Mouse (Mus musculus) lung, adult 2 months (tissue): ENCODE results near the gene Clcn2. TPM values are rescaled to one million over a fixed set of nuclear protein-coding genes. Genes with fewer than 3 reads are reported as not detected.

Source experiments
- DNase-seq: peaks from one replicate; pipeline ENCODE4 v3.0.0; 2022
- H3K4me1 ChIP-seq: fragments of 200-500 bp; 2 replicates; pipeline ENCODE4 v1.6.1; 2011; ENCODE audit warnings: low read length; ENCODE audit not compliant: control insufficient read depth, insufficient read depth
- H3K4me3 ChIP-seq: fragments of 200-500 bp; replicated peaks from 2 replicates; pipeline ENCODE3; 2011; ENCODE audit warnings: low read depth, mild to moderate bottlenecking, control low read depth, low read length; ENCODE audit errors: extremely low read depth
- CTCF ChIP-seq: fragments of 200-500 bp; IDR thresholded peaks from 2 replicates; pipeline ENCODE4 v1.5.1; 2011; ENCODE audit warnings: mild to moderate bottlenecking, low read length, control low read depth; ENCODE audit not compliant: insufficient read depth
- POLR2A ChIP-seq: fragments of 200-500 bp; IDR thresholded peaks from 2 replicates; pipeline ENCODE4 v1.6.1; 2011; ENCODE audit warnings: low read depth, mild to moderate bottlenecking, control low read depth, low read length, borderline replicate concordance; ENCODE audit errors: extremely low read depth
- WGBS: fragments of 180-500 bp; shearing (Covaris S2); methylation state at CpG from one replicate; pipeline ENCODE4 v1.1.7; 2018; 5-methylcytosine and 5-hydroxymethylcytosine counted together
- polyA plus RNA-seq: library from polyadenylated mRNA; depleted of rRNA; stranded (reverse); fragments of >200 nt; gene quantifications from 2 replicates; pipeline ENCODE4 v1.2.3, GENCODE M21; 2012; rRNA removed

Gene Clcn2
- polyA plus RNA-seq, 1 experiment = 8.1 TPM

- DNase-seq = no peak
- WGBS = 81% methylated on average over 4 of the region's 4 CpGs
- Histone ChIP-seq H3K4me3 (no peak overlapping the region), H3K4me1 (no peaks in the 10 kb centered on the region)
- TF ChIP-seq POLR2A = no peak
- no peak for TF ChIP-seq CTCF
These were observed 59.9 kb downstream of the Clcn2 start for GRCm38 (mm10) chr16:20657661-20658060.

- WGBS = 43% methylated on average over 2 of the region's 2 CpGs
- DNase-seq = no peak
- no peak for TF ChIP-seq POLR2A
- Histone ChIP-seq H3K4me1 (no peaks in the 10 kb centered on the region; the same call in none of the 2 replicates), H3K4me3 (no peak overlapping the region)
These were observed 64.2 kb downstream of the Clcn2 start for GRCm38 (mm10) chr16:20653315-20653714.

Other genes starting within 250 kb of the Clcn2 start
- gene Eif2b5, start 218.9 kb downstream of the Clcn2 start, polyA plus RNA-seq = 20.9 and 24.7 TPM in 2 replicates
- 35.9 and 44.0 TPM in 2 replicates for gene Dvl3, start 200.8 kb downstream of the Clcn2 start, polyA plus RNA-seq
- 339 and 440 TPM in 2 replicates for gene Ap2m1, start 182.3 kb downstream of the Clcn2 start, polyA plus RNA-seq
- gene Abcf3, start 169.2 kb downstream of the Clcn2 start, polyA plus RNA-seq = 32.0 and 50.5 TPM in 2 replicates
- gene Vwa5b2, start 128.3 kb downstream of the Clcn2 start, polyA plus RNA-seq = 0.10 and 0.34 TPM in 2 replicates
- gene Eef1akmt4, start 106.2 kb downstream of the Clcn2 start, polyA plus RNA-seq = 7.6 and 8.3 TPM in 2 replicates
- 0.17 TPM in 1 of 2 replicates, not detected in the other for gene Gm49333, start 106.1 kb downstream of the Clcn2 start, polyA plus RNA-seq
- gene Alg3, start 106.0 kb downstream of the Clcn2 start, polyA plus RNA-seq = 18.0 and 23.7 TPM in 2 replicates
- 3.4 and 4.0 TPM in 2 replicates for gene Camk2n2, start 96.5 kb downstream of the Clcn2 start, polyA plus RNA-seq
- 0.37 and 0.64 TPM in 2 replicates for gene Ece2, start 87.9 kb downstream of the Clcn2 start, polyA plus RNA-seq
- 56.0 and 90.0 TPM in 2 replicates for gene Psmd2, start 66.1 kb downstream of the Clcn2 start, polyA plus RNA-seq
- 341 and 342 TPM in 2 replicates for gene Eif4g1, start 49.4 kb downstream of the Clcn2 start, polyA plus RNA-seq
- 17.3 and 19.2 TPM in 2 replicates for gene Fam131a, start 24.5 kb downstream of the Clcn2 start, polyA plus RNA-seq
- 8.3 and 12.0 TPM in 2 replicates for gene Polr2h, start 81 bp downstream of the Clcn2 start, polyA plus RNA-seq
- gene Chrd, start 15.4 kb upstream of the Clcn2 start, polyA plus RNA-seq = 4.4 and 5.8 TPM in 2 replicates
- gene Thpo, start 16.8 kb upstream of the Clcn2 start, polyA plus RNA-seq = 1.1 and 1.6 TPM in 2 replicates